Mouse (Mus musculus) C2C12 (cell line): ENCODE measurements around the gene Gm26897.

Experiments used
- CTCF ChIP-seq: IDR thresholded peaks from one replicate; pipeline ENCODE4 v1.5.1; 2011; ENCODE audit not compliant: control insufficient read depth, insufficient read depth, insufficient read length
- MYOG ChIP-seq: IDR thresholded peaks from one replicate; pipeline ENCODE4 v1.6.1; 2011; ENCODE audit not compliant: control insufficient read depth, insufficient read length; ENCODE audit errors: extremely low read depth

- TF ChIP-seq MYOG: no peak
- no peak for TF ChIP-seq CTCF
Measured at GRCm38 (mm10) chr5:111730560-111731167, 3.1 kb upstream of the Gm26897 start.
